Mouse (Mus musculus): ENCODE measurements around the gene Ppm1l. TPM values are rescaled to one million over a fixed set of nuclear protein-coding genes. Genes with fewer than 3 reads are reported as not detected.

Gene Ppm1l
- polyA plus RNA-seq, 1 experiment from 2014 or later = 19.3 TPM

- ATAC-seq = peak; percentile 46; the same call in 1 of the 2 replicates
- Histone ChIP-seq H3K9me3 (replicated peaks; ENCODE audit: control insufficient read depth, low read length, poor library complexity, severe bottlenecking) (no peaks in the 10 kb centered on the region), H3K36me3 (ENCODE audit: control insufficient read depth, insufficient read depth, low read length) (no peaks in the 10 kb centered on the region), H3K4me3 (ENCODE audit: low read depth, low read length) (no peak overlapping the region), H3K4me2 (ENCODE audit: low read length) (no peak overlapping the region), H3K27me3 (ENCODE audit: control insufficient read depth, insufficient read depth, low read depth, low read length) (no peaks in the 10 kb centered on the region), H3K4me1 (ENCODE audit: control insufficient read depth, insufficient read depth, low read length) (peaks cover 2% of the 10 kb centered on the region; the same call in 1 of the 2 replicates), H3K9ac (ENCODE audit: low read depth, low read length) (no peak overlapping the region), H3K27ac (ENCODE audit: low read length) (no peak overlapping the region)
- WGBS = 73% methylated on average over 21 of the region's 21 CpGs
Observed at GRCm38 (mm10) chr3:69519789-69520558, 203.3 kb downstream of the Ppm1l start.

- Histone ChIP-seq H3K4me3 (ENCODE audit: low read depth, low read length) (no peak overlapping the region), H3K4me1 (ENCODE audit: control insufficient read depth, insufficient read depth, low read length) (no peaks in the 10 kb centered on the region; the same call in 1 of the 2 replicates), H3K27ac (ENCODE audit: low read length) (no peak overlapping the region), H3K9ac (ENCODE audit: low read depth, low read length) (no peak overlapping the region), H3K4me2 (ENCODE audit: low read length) (no peak overlapping the region), H3K9me3 (replicated peaks; ENCODE audit: control insufficient read depth, low read length, poor library complexity, severe bottlenecking) (no peaks in the 10 kb centered on the region), H3K27me3 (ENCODE audit: control insufficient read depth, insufficient read depth, low read depth, low read length) (no peaks in the 10 kb centered on the region), H3K36me3 (ENCODE audit: control insufficient read depth, insufficient read depth, low read length) (no peaks in the 10 kb centered on the region)
- ATAC-seq = no peak
- 81% methylated on average over 3 of the region's 3 CpGs for WGBS
Observed at GRCm38 (mm10) chr3:69522270-69522669, 205.6 kb downstream of the Ppm1l start.

DNA sequence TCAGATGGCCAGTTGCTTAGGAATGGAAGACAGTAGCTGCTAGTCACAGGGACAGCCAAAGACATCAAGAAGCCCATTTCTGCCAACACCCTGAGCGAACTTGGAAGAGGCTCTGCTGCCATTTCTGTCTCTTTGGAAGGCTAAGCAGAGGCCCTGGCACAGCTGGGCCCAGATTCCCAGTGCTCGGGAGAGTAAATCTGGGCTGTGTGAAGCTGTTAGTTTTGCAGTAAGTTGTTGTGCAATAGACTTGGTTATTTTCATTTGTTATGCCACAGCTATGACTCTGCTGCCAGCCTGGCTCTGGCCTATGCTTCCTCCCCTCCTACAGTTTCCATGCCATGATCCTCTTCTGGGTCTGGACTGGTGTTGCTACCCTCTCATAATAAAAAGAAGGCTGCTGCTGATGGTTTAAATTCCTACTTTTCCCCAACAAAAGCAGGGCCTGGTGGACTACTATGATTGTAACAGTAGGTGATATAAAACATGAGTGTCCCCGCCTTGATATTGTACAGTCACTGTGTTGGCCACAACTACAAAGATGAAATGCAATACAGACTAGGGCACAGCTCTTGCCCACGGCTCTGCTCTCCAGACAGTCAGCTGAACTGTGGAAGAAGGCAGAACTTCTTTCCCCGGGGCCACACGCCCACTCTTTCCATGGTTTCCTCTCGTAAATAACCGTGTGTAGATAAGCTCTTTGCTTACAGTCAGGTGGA lies 207.9 kb downstream of the Ppm1l start:
- Histone ChIP-seq H3K27ac (ENCODE audit: low read length) (no peak overlapping the region), H3K9ac (ENCODE audit: low read depth, low read length) (no peak overlapping the region), H3K36me3 (ENCODE audit: control insufficient read depth, insufficient read depth, low read length) (no peaks in the 10 kb centered on the region), H3K9me3 (replicated peaks; ENCODE audit: control insufficient read depth, low read length, poor library complexity, severe bottlenecking) (no peaks in the 10 kb centered on the region), H3K4me3 (ENCODE audit: low read depth, low read length) (no peak overlapping the region), H3K4me2 (ENCODE audit: low read length) (no peak overlapping the region), H3K4me1 (ENCODE audit: control insufficient read depth, insufficient read depth, low read length) (no peaks in the 10 kb centered on the region; the same call in 1 of the 2 replicates), H3K27me3 (ENCODE audit: control insufficient read depth, insufficient read depth, low read depth, low read length) (no peaks in the 10 kb centered on the region)
- WGBS = 84% methylated on average over 8 of the region's 8 CpGs
- 0 out of 2 replicates have a peak, but pooled peaks have one; percentile 31 for ATAC-seq

DNA sequence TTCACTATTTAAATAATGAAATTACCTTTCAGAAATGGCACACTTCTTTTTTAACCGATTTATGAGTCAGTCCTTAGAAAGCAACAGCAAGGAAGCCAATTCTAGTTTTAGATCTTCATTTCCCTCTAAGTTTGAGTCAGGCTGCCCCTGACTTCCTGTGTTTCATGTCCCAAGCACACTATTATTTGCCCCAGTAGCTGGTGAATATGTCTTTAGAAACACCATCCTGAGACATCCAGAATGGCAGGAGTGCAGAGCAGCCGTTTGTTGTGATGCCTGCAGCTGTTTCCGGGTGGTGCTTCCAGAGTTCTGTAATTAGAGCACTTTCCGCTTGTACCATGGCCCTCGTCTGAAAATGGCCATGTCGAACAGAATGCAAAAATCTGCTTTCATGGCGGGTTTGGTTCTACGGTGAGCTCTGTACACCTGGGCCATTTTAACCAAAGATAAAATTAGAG lies 208.4 kb downstream of the Ppm1l start:
- Histone ChIP-seq H3K27ac (ENCODE audit: low read length) (no peak overlapping the region), H3K4me1 (ENCODE audit: control insufficient read depth, insufficient read depth, low read length) (no peaks in the 10 kb centered on the region; the same call in 1 of the 2 replicates), H3K4me3 (ENCODE audit: low read depth, low read length) (no peak overlapping the region), H3K9ac (ENCODE audit: low read depth, low read length) (no peak overlapping the region), H3K4me2 (ENCODE audit: low read length) (no peak overlapping the region), H3K36me3 (ENCODE audit: control insufficient read depth, insufficient read depth, low read length) (no peaks in the 10 kb centered on the region), H3K27me3 (ENCODE audit: control insufficient read depth, insufficient read depth, low read depth, low read length) (no peaks in the 10 kb centered on the region), H3K9me3 (replicated peaks; ENCODE audit: control insufficient read depth, low read length, poor library complexity, severe bottlenecking) (no peaks in the 10 kb centered on the region)
- WGBS = 64% methylated on average over 8 of the region's 8 CpGs
- ATAC-seq = no peak

GRCm38 (mm10) chr3:69527384-69527783 lies 210.7 kb downstream of the Ppm1l start:
- Histone ChIP-seq H3K36me3 (ENCODE audit: control insufficient read depth, insufficient read depth, low read length) (no peaks in the 10 kb centered on the region), H3K9ac (ENCODE audit: low read depth, low read length) (no peak overlapping the region), H3K9me3 (replicated peaks; ENCODE audit: control insufficient read depth, low read length, poor library complexity, severe bottlenecking) (no peaks in the 10 kb centered on the region), H3K27me3 (ENCODE audit: control insufficient read depth, insufficient read depth, low read depth, low read length) (no peaks in the 10 kb centered on the region), H3K27ac (ENCODE audit: low read length) (no peak overlapping the region), H3K4me2 (ENCODE audit: low read length) (no peak overlapping the region), H3K4me3 (ENCODE audit: low read depth, low read length) (no peak overlapping the region), H3K4me1 (ENCODE audit: control insufficient read depth, insufficient read depth, low read length) (peaks cover 3% of the 10 kb centered on the region; the same call in 1 of the 2 replicates)
- 97% methylated on average over 1 of the region's 1 CpGs for WGBS
- ATAC-seq = no peak

- Histone ChIP-seq H3K9me3 (replicated peaks; ENCODE audit: control insufficient read depth, low read length, poor library complexity, severe bottlenecking) (no peaks in the 10 kb centered on the region), H3K4me3 (ENCODE audit: low read depth, low read length) (no peak overlapping the region), H3K9ac (ENCODE audit: low read depth, low read length) (no peak overlapping the region), H3K36me3 (ENCODE audit: control insufficient read depth, insufficient read depth, low read length) (no peaks in the 10 kb centered on the region), H3K27me3 (ENCODE audit: control insufficient read depth, insufficient read depth, low read depth, low read length) (no peaks in the 10 kb centered on the region), H3K27ac (ENCODE audit: low read length) (no peak overlapping the region), H3K4me2 (ENCODE audit: low read length) (no peak overlapping the region), H3K4me1 (ENCODE audit: control insufficient read depth, insufficient read depth, low read length) (peaks cover 3% of the 10 kb centered on the region; the same call in 1 of the 2 replicates)
- 82% methylated on average over 7 of the region's 7 CpGs for WGBS
- ATAC-seq = no peak
Observed at GRCm38 (mm10) chr3:69529576-69529975, 212.9 kb downstream of the Ppm1l start.

DNA sequence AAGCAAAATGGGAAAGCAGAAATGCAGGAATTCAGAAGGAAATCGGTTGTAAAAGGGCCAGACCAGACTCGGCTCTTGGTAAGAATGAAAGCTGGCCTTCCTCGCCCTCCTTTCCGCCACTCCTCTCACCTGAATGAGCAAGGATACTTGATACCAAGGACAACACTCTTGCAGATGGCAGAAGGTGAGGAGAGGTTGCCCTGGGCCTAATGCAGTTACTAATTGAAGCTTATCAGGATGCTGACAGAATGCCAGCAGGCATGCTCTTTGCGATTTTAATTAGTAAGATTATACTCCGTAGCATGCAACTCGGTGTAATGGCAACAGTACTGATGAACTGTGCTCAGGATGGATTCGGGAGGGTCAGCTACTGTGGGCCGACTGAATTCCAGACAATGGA lies 214.8 kb downstream of the Ppm1l start:
- Histone ChIP-seq H3K9me3 (replicated peaks; ENCODE audit: control insufficient read depth, low read length, poor library complexity, severe bottlenecking) (no peaks in the 10 kb centered on the region), H3K36me3 (ENCODE audit: control insufficient read depth, insufficient read depth, low read length) (no peaks in the 10 kb centered on the region), H3K27ac (ENCODE audit: low read length) (no peak overlapping the region), H3K4me1 (ENCODE audit: control insufficient read depth, insufficient read depth, low read length) (peaks cover 15% of the 10 kb centered on the region), H3K4me2 (ENCODE audit: low read length) (no peak overlapping the region), H3K27me3 (ENCODE audit: control insufficient read depth, insufficient read depth, low read depth, low read length) (no peaks in the 10 kb centered on the region), H3K4me3 (ENCODE audit: low read depth, low read length) (no peak overlapping the region), H3K9ac (ENCODE audit: low read depth, low read length) (no peak overlapping the region)
- 66% methylated on average over 9 of the region's 9 CpGs for WGBS
- no peak for ATAC-seq

DNA sequence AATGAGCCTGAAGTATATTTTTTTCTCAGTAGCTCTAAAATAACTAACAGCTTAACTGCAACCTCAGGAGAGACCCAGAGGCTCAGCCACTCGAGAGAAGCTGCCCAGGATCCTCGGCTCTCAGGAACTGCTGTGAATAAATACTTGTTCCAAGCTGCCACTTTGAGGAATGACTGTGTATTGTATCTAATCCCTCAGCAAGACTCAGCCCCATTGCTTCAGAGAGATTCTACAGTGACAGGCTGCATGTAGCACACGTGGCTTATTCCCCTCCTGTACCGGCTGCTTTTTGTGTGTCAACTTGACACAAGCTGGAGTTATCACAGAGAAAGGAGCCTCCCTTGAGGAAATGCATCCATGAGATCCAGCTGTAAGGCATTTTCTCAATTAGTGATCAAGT lies 216.0 kb downstream of the Ppm1l start:
- Histone ChIP-seq H3K9ac (ENCODE audit: low read depth, low read length) (no peak overlapping the region), H3K4me1 (ENCODE audit: control insufficient read depth, insufficient read depth, low read length) (peaks cover 19% of the 10 kb centered on the region), H3K27ac (ENCODE audit: low read length) (no peak overlapping the region), H3K9me3 (replicated peaks; ENCODE audit: control insufficient read depth, low read length, poor library complexity, severe bottlenecking) (no peaks in the 10 kb centered on the region), H3K36me3 (ENCODE audit: control insufficient read depth, insufficient read depth, low read length) (no peaks in the 10 kb centered on the region), H3K4me3 (ENCODE audit: low read depth, low read length) (no peak overlapping the region), H3K27me3 (ENCODE audit: control insufficient read depth, insufficient read depth, low read depth, low read length) (no peaks in the 10 kb centered on the region), H3K4me2 (ENCODE audit: low read length) (no peak overlapping the region)
- 53% methylated on average over 4 of the region's 4 CpGs for WGBS
- no peak for ATAC-seq

DNA sequence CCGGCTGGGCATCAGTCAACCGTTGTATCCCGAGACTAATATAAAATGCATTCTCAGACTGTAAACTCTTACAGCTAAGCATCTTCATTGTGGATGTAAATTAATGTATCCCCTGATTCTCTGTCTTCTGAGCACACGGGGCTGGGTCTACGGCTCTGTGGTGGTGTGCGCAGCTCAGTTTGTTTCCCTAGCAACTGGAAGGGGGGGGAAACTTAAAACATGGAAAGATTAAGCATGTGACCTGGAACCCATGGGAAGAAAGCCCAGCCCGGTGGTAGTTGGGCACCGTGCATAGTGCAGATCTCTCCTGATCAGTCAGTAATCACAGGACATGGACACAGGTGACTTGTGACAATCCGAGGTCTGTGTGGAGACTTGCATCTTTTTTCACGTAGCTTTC lies 218.8 kb downstream of the Ppm1l start:
- no peaks in the 10 kb centered on the region for H3K36me3 ChIP-seq (ENCODE audit: control insufficient read depth, insufficient read depth, low read length)
- no peak overlapping the region for H3K27ac ChIP-seq (ENCODE audit: low read length)
- H3K9ac ChIP-seq (ENCODE audit: low read depth, low read length) = no peak overlapping the region
- no peaks in the 10 kb centered on the region for H3K9me3 ChIP-seq (replicated peaks; ENCODE audit: control insufficient read depth, low read length, poor library complexity, severe bottlenecking)
- peak; percentile 79 for ATAC-seq
- no peak overlapping the region for H3K4me3 ChIP-seq (ENCODE audit: low read depth, low read length)
- WGBS = 17% methylated on average over 10 of the region's 10 CpGs
- peak overlapping the region; percentile 34 for H3K4me2 ChIP-seq (ENCODE audit: low read length)
- peaks cover 23% of the 10 kb centered on the region for H3K4me1 ChIP-seq (ENCODE audit: control insufficient read depth, insufficient read depth, low read length)
- no peaks in the 10 kb centered on the region for H3K27me3 ChIP-seq (ENCODE audit: control insufficient read depth, insufficient read depth, low read depth, low read length)
